Mouse (Mus musculus) T-helper 2 cell (primary cell): ENCODE results near the gene Gm20509.

ENCODE experiments used
- in situ Hi-C: fragments of 300-600 bp; cut with MboI, MseI; formaldehyde crosslinking; loops from one replicate; pipeline ENCODE4 v1.15.1; 2025; ENCODE audit warnings: high pct_unique_total_duplicates

Gm20509 gene

DNA sequence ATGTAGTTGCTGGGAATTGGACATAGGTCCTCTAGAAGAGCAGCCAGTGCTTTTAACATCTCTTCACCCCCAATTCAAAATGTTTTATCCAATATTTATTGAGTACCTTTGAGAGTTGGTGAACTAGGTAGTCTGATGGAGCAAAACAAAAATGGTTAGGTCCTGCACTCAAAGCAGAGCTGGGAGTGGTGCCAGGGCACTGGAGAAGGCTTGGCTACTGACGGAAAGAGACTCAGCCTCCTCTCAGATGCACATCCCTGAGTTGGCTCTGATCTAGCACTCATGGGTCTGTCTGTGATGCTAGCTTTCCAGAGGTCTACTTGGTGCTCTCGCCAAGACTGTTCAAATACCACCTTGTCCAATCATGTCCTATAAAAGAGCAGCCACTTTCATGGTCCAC lies 4.4 kb upstream of the Gm20509 start:
- in situ Hi-C loops: loop anchor here (10.0 kb wide), 1 partner anchor 113 kb away; the partner anchor contains the start of genes Ccpg1 and Ccpg1os

DNA sequence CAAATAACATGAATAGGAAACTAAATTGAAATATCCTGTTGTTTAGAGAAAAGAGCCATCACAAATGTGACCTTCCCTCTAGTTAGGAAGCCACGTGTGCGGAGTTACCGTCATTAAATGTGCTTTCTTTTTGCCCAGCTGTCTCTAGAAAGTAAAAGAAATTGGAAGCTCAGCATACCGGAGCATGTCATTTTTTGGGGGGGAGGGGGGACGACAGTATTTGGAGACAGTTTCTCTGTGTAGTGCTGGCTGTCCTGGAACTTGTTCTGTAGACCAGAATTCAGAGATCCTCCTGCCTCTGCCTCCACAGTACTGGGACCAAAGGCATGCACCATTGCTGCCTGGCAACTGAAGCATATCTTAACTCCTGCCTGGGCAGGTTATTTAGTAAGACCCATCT lies 734 bp upstream of the Gm20509 start, which contains the start of gene Khdc3:
TSS of gene Khdc3 (plus strand) at position 301 of the 400 bp plus-strand sequence.
- in situ Hi-C loops: loop anchor here (25.0 kb wide), 1 partner anchor 1189 kb away; no protein-coding TSS in a partner anchor

DNA sequence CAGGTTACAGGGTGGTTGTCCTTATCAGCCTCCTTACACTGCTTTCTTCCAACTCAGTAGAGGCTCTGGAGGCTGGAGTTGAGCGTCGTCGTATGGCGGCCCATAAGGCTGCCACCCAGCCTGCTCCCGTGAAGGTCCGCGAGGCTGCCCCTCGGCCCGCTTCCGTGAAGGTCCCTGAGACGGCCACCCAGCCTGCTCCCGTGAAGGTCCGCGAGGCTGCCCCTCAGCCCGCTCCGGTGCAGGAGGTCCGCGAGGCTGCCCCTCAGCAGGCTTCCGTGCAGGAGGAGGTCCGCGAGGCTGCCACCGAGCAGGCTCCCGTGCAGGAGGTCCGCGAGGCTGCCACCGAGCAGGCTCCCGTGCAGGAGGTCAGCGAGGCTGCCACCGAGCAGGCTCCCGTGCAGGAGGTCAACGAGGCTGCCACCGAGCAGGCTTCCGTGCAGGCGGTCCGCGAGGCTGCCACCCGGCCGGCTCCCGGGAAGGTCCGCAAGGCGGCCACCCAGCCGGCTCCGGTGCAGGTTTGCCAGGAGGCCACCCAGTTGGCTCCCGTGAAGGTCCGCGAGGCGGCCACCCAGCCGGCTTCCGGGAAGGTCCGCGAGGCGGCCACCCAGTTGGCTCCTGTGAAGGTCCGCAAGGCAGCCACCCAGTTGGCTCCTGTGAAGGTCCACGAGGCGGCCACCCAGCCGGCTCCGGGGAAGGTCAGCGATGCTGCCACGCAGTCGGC lies 1.0 kb downstream of the Gm20509 start:
- in situ Hi-C loops: loop anchor here (25.0 kb wide), 1 partner anchor 1191 kb away; no protein-coding TSS in a partner anchor

DNA sequence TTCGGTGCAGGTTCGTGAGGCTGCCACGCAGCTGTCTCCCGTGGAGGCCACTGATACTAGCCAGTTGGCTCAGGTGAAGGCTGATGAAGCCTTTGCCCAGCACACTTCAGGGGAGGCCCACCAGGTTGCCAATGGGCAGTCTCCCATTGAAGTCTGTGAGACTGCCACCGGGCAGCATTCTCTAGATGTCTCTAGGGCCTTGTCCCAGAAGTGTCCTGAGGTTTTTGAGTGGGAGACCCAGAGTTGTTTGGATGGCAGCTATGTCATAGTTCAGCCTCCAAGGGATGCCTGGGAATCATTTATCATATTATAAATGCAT lies 1.6 kb downstream of the Gm20509 start:
- in situ Hi-C loops: loop anchor here (25.0 kb wide), 1 partner anchor 1192 kb away; no protein-coding TSS in a partner anchor

DNA sequence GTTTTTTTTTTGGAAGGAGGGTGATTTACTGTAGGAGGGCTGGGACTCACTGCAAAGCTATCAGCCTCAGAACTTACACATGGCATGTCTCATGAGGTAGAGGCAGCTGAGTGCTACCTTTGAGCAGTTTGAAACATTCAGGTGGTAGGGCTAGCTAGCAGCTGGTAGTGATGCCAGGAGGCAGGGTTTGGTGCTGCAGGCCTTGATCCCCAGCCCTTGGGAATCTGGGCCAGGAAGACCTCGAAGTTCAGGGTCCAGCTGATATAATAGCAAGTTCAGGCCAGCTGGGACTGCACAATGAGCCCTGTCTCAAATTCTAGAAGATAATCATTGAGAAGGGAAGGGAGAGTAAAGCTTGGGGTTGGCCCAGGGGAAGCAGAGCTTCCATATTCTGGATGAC lies 2.9 kb downstream of the Gm20509 start:
- in situ Hi-C loops: loop anchor here (25.0 kb wide), 1 partner anchor 1193 kb away; no protein-coding TSS in a partner anchor

DNA sequence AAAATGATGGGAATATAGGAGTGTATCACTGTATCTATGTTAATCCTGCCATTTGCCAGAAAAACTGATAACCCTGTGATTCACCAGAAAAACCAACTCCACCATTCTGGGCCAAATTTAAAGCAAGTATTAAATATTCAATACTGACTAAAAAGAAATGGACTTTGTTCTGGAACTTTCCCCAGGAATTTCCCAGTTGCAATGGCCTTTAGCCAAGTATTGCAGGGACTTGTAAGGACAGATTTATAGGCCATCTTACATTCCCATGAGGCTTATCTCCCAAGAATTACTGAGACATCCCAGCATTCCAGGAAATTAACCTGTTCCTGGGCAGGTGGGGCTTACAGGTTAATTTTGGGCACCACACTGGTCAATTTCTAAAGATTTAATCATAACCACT lies 3.5 kb downstream of the Gm20509 start:
- in situ Hi-C loops: loop anchor here (25.0 kb wide), 1 partner anchor 1193 kb away; no protein-coding TSS in a partner anchor

DNA sequence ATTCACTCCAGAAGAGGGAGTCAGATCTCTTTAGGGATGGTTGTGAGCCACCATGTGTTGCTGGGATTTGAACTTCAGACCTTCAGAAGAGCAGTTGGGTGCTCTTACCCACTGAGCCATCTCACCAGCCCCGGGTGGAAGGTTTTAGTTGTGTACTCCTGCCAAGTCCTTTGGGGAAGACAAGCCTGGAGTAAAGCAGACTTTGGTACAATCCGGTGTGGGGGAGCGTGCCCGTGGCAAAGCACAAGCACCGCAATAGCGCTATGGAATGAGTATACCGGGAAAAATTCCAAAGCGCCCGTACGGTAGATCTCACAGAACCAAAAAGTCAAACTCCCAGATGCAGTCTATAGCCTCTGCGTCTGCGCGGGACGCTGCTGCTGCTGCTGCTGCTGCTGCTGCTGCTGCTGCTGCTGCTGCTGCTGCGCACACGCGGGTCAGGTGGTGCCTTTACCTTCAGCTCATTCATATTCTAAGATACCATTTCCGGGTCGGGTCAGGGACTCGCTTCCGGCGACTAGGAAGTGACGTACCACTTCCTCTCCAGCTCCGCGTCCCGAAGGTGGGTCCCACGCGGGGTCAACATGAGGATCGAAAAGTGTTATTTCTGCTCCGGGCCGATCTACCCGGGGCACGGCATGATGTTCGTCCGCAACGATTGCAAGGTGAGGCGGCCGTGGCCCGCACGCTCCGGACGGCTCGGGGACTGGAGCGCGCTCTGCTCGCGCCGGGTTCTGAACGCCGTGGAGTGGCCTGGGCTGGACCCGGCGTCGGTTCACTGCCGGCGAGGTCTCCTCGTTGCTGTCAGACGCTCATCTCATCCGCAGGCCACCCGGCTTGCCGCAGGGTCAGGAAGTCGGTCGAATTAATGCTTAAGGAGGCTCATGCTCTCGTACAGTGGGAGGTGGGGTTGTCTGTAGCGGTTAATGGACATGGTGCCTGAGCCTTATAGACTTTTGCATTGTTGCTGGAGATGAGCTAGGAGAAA lies 10.9 kb downstream of the Gm20509 start, which contains the start of gene Rsl24d1:
TSS of gene Rsl24d1 (plus strand) at position 508 of the 988 bp plus-strand sequence.
- in situ Hi-C loops: loop anchor here (25.0 kb wide), 1 partner anchor 1201 kb away; no protein-coding TSS in a partner anchor

DNA sequence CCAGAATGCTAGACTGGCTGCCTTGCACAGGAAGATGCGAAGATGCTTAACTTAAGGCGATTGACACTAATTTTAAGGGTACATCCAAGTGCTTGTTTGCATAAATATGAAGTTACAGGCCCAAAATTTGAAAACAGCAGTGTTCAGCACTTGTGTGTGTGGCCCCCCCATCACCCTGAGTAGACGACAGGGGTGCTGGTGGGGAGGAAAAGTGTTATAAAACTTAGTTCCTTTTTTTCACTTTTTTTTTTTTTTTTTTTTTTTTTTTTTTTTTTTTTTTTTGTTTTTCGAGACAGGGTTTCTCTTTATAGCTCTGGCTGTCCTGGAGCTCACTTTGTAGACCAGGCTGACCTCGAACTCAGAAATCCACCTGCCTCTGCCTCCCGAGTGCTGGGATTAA lies 14.4 kb downstream of the Gm20509 start:
- in situ Hi-C loops: loop anchor here (25.0 kb wide), 1 partner anchor 1204 kb away; no protein-coding TSS in a partner anchor

DNA sequence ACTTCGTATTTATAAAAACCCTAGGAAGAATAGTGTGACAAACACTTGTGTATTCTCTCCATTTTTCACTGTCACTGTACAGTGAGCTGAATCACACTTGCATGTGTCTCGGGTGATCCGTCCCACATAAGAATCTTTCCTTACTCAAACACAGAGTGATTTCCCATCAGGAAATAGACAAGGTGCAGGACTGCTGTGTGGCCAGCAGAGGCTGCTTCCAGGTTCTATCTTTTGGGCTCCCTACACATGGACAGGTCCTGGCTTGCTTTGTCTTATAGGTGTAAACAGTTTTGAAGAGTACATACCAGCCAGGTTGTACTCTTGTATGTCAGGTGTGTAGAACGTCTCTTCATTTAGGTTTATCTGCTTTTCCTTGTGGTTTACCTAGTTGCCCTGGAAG lies 15.7 kb downstream of the Gm20509 start:
- in situ Hi-C loops: loop anchor here (25.0 kb wide), 1 partner anchor 1206 kb away; no protein-coding TSS in a partner anchor

DNA sequence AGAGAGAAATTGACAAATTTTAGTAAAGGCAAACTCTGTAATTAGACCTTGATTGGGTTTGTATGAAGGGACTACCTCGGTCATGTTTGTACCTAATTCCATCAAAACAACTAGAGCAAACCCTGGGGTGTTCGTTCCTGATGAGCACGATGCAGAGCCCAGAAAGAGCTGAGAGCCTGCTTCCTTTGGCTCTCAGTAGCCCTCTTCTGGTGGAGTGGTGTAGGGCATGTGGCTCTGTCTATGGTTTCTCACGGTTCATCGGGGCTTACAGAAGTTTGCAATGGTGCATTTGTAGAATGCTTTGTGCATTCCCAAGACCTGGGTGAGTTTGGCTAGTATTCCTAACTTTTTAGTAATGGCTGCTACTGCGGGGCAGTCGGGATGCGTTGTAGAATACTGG lies 19.5 kb downstream of the Gm20509 start:
- in situ Hi-C loops: loop anchor here (10.0 to 25.0 kb wide), 2 partner anchors 1209 to 1833 kb away; partner anchors contain the start of gene Fam214a

DNA sequence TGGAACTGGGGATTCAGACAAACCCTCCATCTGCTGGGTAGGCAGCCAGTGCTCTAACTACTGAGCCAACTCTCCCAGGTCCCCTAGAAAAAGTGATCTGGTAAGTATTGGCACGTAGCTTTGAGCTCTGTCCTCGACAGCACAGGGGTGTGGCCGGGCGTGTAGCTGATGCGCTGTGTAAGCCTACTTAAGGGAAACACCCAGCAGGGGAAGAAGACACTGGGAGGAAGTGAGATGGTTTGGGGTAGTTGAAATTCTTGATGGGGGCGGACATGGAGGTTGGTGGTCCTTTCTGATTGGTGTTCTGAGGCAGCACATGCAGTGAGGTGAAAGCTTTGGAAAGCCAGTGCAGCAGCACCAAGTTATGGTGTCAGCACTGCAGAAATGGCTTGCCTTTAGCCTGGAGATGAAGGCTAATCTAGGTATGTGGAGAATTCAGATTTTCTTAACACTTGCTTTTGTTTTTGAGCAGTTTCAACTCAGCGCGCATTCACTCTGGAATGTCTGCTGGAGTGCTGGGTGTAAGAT lies 22.8 kb downstream of the Gm20509 start:
- in situ Hi-C loops: loop anchor here (10.0 kb wide), 1 partner anchor 1830 kb away; the partner anchor contains the start of gene Fam214a

DNA sequence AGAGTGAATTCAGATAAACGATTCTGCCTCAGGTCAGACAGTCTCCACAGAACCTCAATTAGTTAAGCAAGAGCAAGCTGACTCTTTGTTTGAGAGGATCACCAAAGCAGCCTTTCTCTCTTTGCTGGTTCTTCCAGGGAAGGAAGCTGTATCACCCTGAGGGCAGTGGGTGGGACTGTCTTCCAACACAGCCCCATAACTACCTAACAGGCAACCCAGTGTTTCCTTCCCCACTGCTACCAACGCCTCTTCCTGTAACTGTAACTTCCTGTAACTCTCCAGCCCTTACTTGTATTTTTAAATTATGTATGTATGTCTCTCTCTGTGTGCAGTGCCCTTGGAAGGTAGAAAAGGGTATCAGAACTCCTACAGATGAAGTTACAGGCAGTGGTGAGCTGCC lies 25.2 kb downstream of the Gm20509 start:
- in situ Hi-C loops: loop anchor here (10.0 kb wide), 1 partner anchor 1827 kb away; the partner anchor contains the start of gene Fam214a

DNA sequence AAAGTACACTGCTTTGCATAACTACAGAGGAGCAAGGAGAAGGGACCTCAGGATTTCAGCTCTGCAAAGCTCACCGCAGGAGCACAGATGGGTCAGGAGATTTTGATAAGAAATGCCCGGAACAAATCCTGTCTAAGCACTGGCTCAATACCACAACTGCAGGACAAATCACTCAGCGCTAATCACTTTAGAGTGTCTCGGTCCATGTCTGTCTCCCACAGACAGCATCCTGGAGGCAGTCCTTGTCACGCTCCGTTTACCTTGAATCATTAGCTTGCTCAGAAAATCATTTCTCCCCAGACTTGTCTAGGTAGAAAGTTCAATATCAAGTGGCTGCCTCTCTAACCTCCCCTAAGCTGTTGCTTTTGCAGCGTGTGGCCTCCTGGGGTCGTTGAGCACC lies 27.6 kb downstream of the Gm20509 start:
- in situ Hi-C loops: loop anchor here (10.0 kb wide), 1 partner anchor 1825 kb away; the partner anchor contains the start of gene Fam214a

DNA sequence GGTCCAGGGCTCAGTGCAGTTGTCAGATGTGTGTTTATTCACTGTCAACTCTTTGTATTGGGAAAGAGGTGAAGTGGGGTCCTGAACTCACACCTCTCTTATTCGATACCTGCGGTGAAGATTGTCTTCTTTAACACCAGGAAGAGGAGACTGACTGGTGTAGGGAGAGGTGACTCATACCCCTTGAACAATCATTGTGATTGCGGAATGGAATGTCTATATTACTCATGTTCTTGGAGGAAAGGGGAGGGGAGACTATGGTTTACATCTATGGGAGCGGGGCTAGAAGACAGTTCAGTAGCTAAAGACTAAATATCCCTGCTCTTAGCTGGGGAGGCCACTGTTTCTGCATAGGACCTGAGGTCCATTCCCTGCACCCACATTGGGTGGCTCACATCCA lies 28.3 kb downstream of the Gm20509 start:
- in situ Hi-C loops: no loop called here

DNA sequence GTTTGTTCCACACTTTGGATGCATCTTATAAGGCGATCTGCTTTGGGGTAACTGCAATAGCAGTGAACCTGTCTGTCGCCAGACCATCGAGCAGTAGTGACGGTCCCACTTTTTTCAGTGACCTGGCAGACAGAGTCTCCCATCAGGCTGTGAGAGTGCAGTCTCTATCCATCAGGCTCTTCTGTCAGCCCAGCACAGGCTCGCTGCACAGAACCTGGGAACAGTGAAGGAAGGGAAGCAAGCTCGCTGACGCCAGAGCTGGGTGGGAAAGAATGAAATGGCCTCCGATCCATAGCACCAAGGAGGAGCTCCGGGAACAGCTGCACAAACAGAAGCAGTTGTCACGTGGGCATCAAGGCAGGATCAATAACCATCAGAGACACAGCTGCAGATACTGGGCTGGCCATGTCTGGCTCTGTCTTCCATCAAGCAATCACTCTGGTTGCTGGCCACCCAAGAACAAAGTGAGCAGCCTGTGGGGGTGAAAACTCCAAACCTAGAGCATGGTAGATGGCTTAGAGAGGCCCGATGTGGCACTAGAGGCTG lies 35.1 kb downstream of the Gm20509 start:
- in situ Hi-C loops: no loop called here

DNA sequence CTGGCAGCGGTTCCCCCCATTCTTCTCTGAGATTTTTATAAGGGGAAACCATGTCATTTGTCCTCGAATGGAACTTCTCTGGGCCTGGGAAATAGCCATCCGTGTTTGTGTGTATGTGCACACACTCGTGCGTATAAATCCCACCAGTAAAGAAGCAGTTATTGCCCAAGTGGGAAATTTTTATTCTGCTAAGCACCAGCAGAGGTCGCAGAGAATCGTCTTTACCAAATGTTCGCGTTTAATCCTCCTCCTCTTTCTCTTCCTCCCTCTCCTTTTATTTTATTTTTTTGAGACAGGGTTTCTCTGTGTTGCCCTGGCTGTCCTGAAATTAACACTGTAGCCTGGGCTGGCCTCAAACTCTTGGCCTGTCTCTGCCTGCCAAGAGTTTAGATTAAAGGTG lies 52.1 kb downstream of the Gm20509 start:
- in situ Hi-C loops: loop anchor here (25.0 kb wide), 1 partner anchor 833 kb away; no protein-coding TSS in a partner anchor

DNA sequence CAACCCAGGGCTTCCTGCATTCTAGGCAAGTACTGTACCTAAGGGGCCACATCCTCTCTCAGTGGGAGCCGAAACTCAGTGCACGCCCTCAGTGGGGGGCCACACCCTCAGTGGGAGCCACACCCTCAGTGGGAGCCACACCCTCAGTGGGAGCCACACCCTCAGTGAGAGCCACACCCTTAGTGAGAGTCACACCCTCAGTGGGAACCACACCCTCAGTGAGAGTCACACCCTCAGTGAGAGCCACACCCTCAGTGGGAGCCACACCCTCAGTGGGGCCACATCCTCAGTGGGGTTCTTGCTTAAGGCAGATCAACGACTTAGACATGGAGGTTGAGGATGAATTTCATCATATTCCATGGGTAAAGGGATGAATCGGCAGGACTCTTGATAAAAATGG lies 55.7 kb downstream of the Gm20509 start:
- in situ Hi-C loops: loop anchor here (25.0 kb wide), 1 partner anchor 829 kb away; no protein-coding TSS in a partner anchor

DNA sequence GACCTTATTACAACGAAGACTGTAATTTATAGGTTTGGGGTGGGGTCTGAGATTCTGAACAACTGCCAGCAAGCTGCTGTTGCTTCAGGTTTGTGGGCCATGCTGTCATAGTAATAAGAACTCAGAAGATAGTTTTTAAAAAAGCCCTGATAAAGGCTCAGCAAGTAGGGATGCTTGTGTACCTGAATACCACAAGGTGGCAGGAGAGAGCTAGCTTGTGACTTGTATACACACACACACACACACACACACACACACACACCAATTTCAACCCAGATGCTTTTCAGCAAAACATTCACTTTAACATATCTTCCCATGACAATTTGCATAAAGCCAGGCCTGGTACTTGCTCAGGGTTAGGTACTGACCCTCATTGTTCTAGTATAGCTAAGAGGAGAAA lies 57.0 kb downstream of the Gm20509 start:
- in situ Hi-C loops: loop anchor here (25.0 kb wide), 1 partner anchor 828 kb away; no protein-coding TSS in a partner anchor

DNA sequence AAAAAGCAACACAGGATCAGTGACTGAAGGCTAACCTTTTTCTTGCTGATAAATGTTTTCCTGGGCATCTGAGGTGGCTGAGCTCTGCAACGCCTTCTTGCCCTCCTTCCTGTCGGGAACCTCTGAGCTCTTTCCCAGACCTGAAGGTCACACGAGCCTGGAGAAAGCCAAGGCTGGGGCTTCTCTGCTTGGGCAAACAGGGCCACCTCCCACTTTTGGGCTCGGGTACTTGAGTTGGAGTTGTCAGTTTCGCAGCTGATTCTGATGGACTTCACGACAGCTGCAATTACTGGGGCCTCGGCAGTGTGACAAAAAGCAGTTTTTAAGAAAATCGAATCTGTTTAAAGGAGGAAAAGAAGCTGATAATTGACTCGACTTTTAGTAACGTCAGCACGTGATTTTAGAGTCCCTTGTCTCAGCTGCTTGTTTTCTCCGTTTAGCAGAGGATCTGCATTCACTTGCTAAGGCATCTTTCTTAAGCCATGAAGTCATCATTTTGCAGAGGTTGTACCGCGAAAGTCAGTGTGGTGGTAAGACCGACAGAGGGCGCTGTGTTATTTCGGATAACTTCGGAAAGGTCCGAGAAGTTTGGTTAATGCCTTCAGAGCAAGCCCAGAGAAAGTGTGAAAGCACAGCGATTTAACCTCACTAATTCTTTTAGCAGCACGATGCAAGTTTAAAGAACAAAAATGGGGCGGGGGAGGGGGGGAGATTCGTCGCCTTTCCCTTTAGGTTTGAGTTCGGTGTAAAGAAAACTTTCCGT lies 60.5 kb downstream of the Gm20509 start:
- in situ Hi-C loops: loop anchor here (25.0 kb wide), 1 partner anchor 825 kb away; no protein-coding TSS in a partner anchor

DNA sequence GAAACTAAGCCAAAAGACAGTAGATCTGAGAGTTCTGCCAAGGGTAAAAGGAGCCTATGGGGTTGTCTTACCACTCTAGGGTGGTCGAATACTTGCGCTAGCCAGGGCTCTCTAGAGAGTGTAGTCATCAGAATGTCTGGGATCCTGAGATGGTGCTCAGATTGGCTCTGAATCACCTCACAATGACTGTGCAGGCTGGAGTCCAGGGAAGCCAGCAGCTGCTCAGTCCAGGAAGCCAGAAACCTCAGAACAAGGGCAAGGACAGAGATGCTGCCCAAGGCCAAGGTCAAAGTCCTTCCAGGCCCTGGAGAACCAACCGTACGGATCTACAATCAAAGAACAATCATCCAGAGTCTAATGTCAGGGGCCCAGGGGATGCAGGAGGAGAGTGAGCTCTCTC lies 63.4 kb downstream of the Gm20509 start:
- in situ Hi-C loops: loop anchor here (25.0 kb wide), 1 partner anchor 822 kb away; no protein-coding TSS in a partner anchor
